Mouse (Mus musculus): ENCODE measurements around the gene Cnih2. TPM values are rescaled to one million over a fixed set of nuclear protein-coding genes. Genes with fewer than 3 reads are reported as not detected.

The Cnih2 gene
- polyA plus RNA-seq, 1 experiment from 2014 or later = 12.7 TPM

GRCm38 (mm10) chr19:5071545-5072369 lies 26.6 kb downstream of the Cnih2 start:
- H3K4me3 ChIP-seq = peak overlapping the region; percentile 72
- peaks cover 51% of the 10 kb centered on the region for H3K27me3 ChIP-seq (ENCODE audit: insufficient read depth, poor library complexity, severe bottlenecking)
- peak; percentile 94 for DNase-seq (ENCODE audit: low spot score)
- 2% methylated on average over 40 of the region's 40 CpGs for WGBS
- peaks cover 59% of the 10 kb centered on the region for H3K4me1 ChIP-seq
- H3K36me3 ChIP-seq = no peaks in the 10 kb centered on the region
- no peaks in the 10 kb centered on the region for H3K9me3 ChIP-seq
- H3K27ac ChIP-seq = peak overlapping the region; percentile 86

GRCm38 (mm10) chr19:5071077-5071476 lies 27.2 kb downstream of the Cnih2 start:
- no peaks in the 10 kb centered on the region for H3K9me3 ChIP-seq
- peaks cover 61% of the 10 kb centered on the region for H3K4me1 ChIP-seq
- DNase-seq (ENCODE audit: low spot score) = no peak
- H3K36me3 ChIP-seq = no peaks in the 10 kb centered on the region
- peak overlapping the region; percentile 86 for H3K27ac ChIP-seq
- H3K27me3 ChIP-seq (ENCODE audit: insufficient read depth, poor library complexity, severe bottlenecking) = peaks cover 51% of the 10 kb centered on the region
- WGBS = 7% methylated on average over 11 of the region's 11 CpGs
- H3K4me3 ChIP-seq = peak overlapping the region; percentile 72

GRCm38 (mm10) chr19:5069978-5070377 lies 28.3 kb downstream of the Cnih2 start:
- 73% methylated on average over 7 of the region's 7 CpGs for whole genome bisulfite sequencing
- DNase-seq (ENCODE audit: low spot score) = no peak
- H3K4me1 ChIP-seq = peaks cover 61% of the 10 kb centered on the region
- H3K27ac ChIP-seq = peak overlapping the region; percentile 86
- H3K4me3 ChIP-seq = peak overlapping the region; percentile 72
- H3K36me3 ChIP-seq = no peaks in the 10 kb centered on the region
- peaks cover 51% of the 10 kb centered on the region for H3K27me3 ChIP-seq (ENCODE audit: insufficient read depth, poor library complexity, severe bottlenecking)
- no peaks in the 10 kb centered on the region for H3K9me3 ChIP-seq

- peak overlapping the region; percentile 72 for H3K4me3 ChIP-seq
- H3K36me3 ChIP-seq = no peaks in the 10 kb centered on the region
- H3K4me1 ChIP-seq = peaks cover 61% of the 10 kb centered on the region
- WGBS = 68% methylated on average over 5 of the region's 5 CpGs
- peaks cover 51% of the 10 kb centered on the region for H3K27me3 ChIP-seq (ENCODE audit: insufficient read depth, poor library complexity, severe bottlenecking)
- DNase-seq (ENCODE audit: low spot score) = no peak
- H3K9me3 ChIP-seq = no peaks in the 10 kb centered on the region
- H3K27ac ChIP-seq = peak overlapping the region; percentile 86
These were observed 28.8 kb downstream of the Cnih2 start for GRCm38 (mm10) chr19:5069486-5069885.

GRCm38 (mm10) chr19:5068570-5069234 lies 29.6 kb downstream of the Cnih2 start:
- 40% methylated on average over 21 of the region's 21 CpGs for WGBS
- peaks cover 61% of the 10 kb centered on the region for H3K4me1 ChIP-seq
- peaks cover 47% of the 10 kb centered on the region for H3K27me3 ChIP-seq (ENCODE audit: insufficient read depth, poor library complexity, severe bottlenecking)
- no peaks in the 10 kb centered on the region for H3K9me3 ChIP-seq
- H3K27ac ChIP-seq = peak overlapping the region; percentile 92
- DNase-seq (ENCODE audit: low spot score) = no peak
- no peaks in the 10 kb centered on the region for H3K36me3 ChIP-seq
- H3K4me3 ChIP-seq = peak overlapping the region; percentile 72

GRCm38 (mm10) chr19:5067867-5068569 lies 30.3 kb downstream of the Cnih2 start, which contains the start of gene Cd248:
TSS of gene Cd248 (plus strand) at chr19:5068078.
- WGBS = 1% methylated on average over 56 of the region's 56 CpGs
- H3K9me3 ChIP-seq = no peaks in the 10 kb centered on the region
- H3K27ac ChIP-seq = peak within 1 kb of the TSS; percentile 92
- H3K27me3 ChIP-seq (ENCODE audit: insufficient read depth, poor library complexity, severe bottlenecking) = peaks cover 43% of the 10 kb centered on the region
- no peaks in the 10 kb centered on the region for H3K36me3 ChIP-seq
- DNase-seq (ENCODE audit: low spot score) = peak; percentile 90
- peak within 1 kb of the TSS; percentile 72 for H3K4me3 ChIP-seq
- H3K4me1 ChIP-seq = peaks cover 61% of the 10 kb centered on the region

DNA sequence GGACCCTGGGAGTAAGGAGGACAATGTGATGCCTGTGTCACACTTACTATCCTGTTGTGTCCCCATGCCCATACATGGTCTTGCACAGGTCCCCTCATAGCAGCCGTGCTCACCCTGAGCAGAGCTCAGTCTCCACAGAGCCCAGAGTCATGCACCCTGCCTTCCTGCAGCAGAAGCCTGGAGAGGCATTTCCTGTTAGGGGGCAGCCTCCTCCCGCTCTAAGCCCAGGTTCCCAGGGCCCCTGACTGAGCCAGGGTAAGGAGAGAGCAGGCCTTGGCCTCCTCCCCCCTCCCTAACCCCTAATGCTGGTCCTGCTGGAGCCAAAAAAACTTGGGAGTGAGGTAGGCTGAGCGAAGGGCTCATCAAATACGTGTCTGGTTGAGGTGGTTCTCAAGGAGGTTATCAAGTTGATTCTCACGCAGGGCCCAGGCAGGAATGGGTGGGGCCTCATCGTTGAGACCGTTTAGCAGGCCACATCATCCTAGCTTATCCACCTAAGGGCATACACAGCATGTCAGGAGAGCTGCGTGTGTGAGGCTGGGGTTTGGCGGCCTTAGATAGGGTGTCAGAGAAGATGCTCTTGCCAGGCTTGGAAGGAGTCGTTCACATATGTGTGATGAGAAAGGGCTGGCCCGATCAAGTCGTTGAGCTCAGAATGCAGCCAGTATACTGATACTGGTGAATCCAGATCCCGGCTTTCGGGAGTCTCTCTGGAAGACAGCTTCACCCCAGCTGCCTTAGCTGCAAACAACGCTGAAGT lies 31.1 kb downstream of the Cnih2 start:
- Histone ChIP-seq H3K27me3 (ENCODE audit: insufficient read depth, poor library complexity, severe bottlenecking) (peaks cover 43% of the 10 kb centered on the region), H3K27ac (peak overlapping the region; percentile 92), H3K4me3 (peak overlapping the region; percentile 72), H3K9me3 (no peaks in the 10 kb centered on the region), H3K4me1 (peaks cover 62% of the 10 kb centered on the region), H3K36me3 (no peaks in the 10 kb centered on the region)
- 4% methylated on average over 15 of the region's 15 CpGs for WGBS
- DNase-seq (ENCODE audit: low spot score) = no peak

- peaks cover 58% of the 10 kb centered on the region for H3K4me1 ChIP-seq
These were observed 33.2 kb downstream of the Cnih2 start for GRCm38 (mm10) chr19:5065104-5065503.

GRCm38 (mm10) chr19:5062446-5062845 lies 35.9 kb downstream of the Cnih2 start:
- 0 out of 2 replicates have a peak overlapping the region, but pooled peaks have one; percentile 2 for H3K27ac ChIP-seq
- peaks cover 57% of the 10 kb centered on the region for H3K4me1 ChIP-seq
- 66% methylated on average over 6 of the region's 6 CpGs for WGBS
- DNase-seq (ENCODE audit: low spot score) = no peak
- H3K27me3 ChIP-seq (ENCODE audit: insufficient read depth, poor library complexity, severe bottlenecking) = peaks cover 8% of the 10 kb centered on the region
- no peak overlapping the region for H3K4me3 ChIP-seq
- H3K9me3 ChIP-seq = no peaks in the 10 kb centered on the region
- no peaks in the 10 kb centered on the region for H3K36me3 ChIP-seq

More at GRCm38 (mm10) chr19:5065104-5065503, 33.2 kb downstream of the Cnih2 start:
- H3K36me3 ChIP-seq = no peaks in the 10 kb centered on the region
- WGBS = 65% methylated on average over 7 of the region's 7 CpGs
- H3K4me3 ChIP-seq = no peak overlapping the region
- H3K27me3 ChIP-seq (ENCODE audit: insufficient read depth, poor library complexity, severe bottlenecking) = peaks cover 28% of the 10 kb centered on the region
- H3K9me3 ChIP-seq = no peaks in the 10 kb centered on the region
- DNase-seq (ENCODE audit: low spot score) = no peak
- H3K27ac ChIP-seq = peak overlapping the region; percentile 42

DNA sequence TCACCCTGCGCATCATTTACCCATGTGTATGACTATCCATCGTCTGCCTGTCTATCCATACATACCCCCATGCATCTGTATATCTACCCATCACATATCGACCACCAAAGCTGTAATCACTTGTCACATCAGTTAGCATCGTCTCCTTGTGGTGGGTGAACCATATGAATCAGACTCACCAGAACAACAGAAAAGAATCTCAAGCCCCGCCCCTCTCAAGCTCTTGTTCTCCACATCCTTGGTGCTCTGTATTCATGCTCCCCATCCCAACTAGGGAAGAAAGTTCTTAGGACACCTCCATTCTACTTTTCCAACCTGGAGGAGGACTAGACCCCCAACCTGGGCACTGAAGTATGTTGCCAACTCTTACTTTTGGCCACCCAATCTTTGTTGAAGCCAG lies 36.3 kb downstream of the Cnih2 start:
- peaks cover 54% of the 10 kb centered on the region for H3K4me1 ChIP-seq
- 0 out of 2 replicates have a peak overlapping the region, but pooled peaks have one; percentile 2 for H3K27ac ChIP-seq
- no peak for DNase-seq (ENCODE audit: low spot score)
- peaks cover 10% of the 10 kb centered on the region; the same call in 1 of the 2 replicates for H3K27me3 ChIP-seq (ENCODE audit: insufficient read depth, poor library complexity, severe bottlenecking)
- H3K36me3 ChIP-seq = no peaks in the 10 kb centered on the region
- whole genome bisulfite sequencing = 82% methylated on average over 5 of the region's 5 CpGs
- H3K4me3 ChIP-seq = no peak overlapping the region
- no peaks in the 10 kb centered on the region for H3K9me3 ChIP-seq

- Histone ChIP-seq H3K36me3 (no peaks in the 10 kb centered on the region), H3K4me1 (peaks cover 60% of the 10 kb centered on the region), H3K27me3 (ENCODE audit: insufficient read depth, poor library complexity, severe bottlenecking) (peaks cover 10% of the 10 kb centered on the region; the same call in 1 of the 2 replicates), H3K9me3 (no peaks in the 10 kb centered on the region), H3K27ac (peak overlapping the region; percentile 85), H3K4me3 (no peak overlapping the region)
- DNase-seq (ENCODE audit: low spot score) = no peak
- 40% methylated on average over 5 of the region's 5 CpGs for WGBS
These were observed 37.7 kb downstream of the Cnih2 start for GRCm38 (mm10) chr19:5060365-5061330.
